Mouse (Mus musculus) granulocyte monocyte progenitor cell, adult 5-6 weeks (primary cell): Measurements from ENCODE around the gene Syt17. TPM values are rescaled to one million over a fixed set of nuclear protein-coding genes. Genes with fewer than 3 reads are reported as not detected.

Experiments
- ATAC-seq: replicated peaks from 2 replicates; pipeline ENCODE4 v1.8.0; 2016; ENCODE audit warnings: mild to moderate bottlenecking, moderate TSS enrichment, inconsistent platforms; ENCODE audit not compliant: poor library complexity, severe bottlenecking
- total RNA-seq, 2 experiments: library from RNA; stranded (forward) in 1 of 2; stranded (reverse) in 1 of 2; fragments of 200-712, 200-1000 nt in 1 of 2; fragments of >200 nt in 1 of 2; fragmentation: Nextera tagmentation in 1 of 2; gene quantifications; 2 replicates each; pipeline ENCODE4 v1.2.3; 2014 to 2017

Gene Syt17
- total RNA-seq, 2 experiments from 2014 or later = not detected

DNA sequence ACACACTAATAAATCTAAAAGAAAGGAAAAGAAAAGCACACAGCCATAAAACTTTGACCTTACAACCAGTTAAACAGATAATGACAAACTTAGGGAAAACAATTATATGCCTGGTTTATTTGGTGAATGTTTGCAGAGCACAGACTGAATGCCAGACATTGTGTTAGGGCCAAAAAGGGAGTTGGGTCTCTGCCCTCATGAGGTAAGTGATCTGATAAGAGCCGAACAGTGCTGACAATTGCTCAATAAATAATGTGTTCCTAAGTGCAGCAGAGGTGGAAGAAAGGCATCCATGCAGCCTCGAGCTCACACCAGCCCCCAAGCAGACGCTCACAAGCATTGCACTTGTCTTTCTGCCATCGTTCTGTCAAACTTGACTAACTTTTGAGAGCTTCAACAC is 16.4 kb upstream of the Syt17 start:
- ATAC-seq = no peak

DNA sequence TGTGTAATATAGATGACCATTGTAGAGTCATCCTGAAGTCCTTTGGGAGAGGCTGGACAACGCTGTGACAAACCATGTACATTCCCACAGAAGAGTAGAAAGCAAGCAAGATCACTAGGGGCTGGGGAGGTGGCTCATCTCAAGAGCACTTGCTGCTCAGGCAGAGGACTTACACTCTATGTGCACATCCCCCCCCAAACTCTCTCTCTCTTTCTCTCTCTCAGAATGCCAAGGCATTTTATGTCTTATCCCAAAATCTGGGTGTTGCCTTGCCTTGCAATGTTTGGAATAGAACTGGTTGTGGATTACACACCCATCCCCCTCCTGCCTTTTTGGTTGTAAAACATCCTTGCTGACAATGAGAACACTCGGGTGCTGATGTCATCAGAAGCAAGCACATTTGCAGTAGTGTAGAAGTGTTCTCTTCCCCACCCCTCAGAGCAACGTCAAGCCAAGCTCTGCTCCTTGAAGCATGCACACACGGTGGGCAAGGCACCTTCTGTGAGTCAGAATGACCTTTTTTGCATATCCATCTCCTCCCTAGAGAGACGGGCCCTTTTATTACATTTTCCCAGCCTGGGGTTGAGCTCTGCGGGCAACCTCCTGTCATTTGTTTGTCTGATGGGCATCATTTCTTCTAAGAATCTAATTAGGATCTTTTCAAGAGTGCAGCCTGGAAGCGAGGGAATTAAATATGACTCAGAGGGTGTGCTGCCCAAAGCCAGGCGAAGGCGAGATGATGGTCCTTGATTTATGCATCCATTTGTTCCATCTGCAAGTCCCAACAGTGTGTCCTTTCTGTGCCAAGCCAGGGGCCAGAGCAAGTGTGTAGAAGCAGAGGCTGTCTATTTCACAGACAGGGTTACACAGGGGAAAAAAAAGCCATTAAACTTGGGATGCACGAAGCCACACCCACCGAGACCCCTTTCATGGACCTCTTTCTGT is 15.1 kb upstream of the Syt17 start:
- ATAC-seq = no peak

DNA sequence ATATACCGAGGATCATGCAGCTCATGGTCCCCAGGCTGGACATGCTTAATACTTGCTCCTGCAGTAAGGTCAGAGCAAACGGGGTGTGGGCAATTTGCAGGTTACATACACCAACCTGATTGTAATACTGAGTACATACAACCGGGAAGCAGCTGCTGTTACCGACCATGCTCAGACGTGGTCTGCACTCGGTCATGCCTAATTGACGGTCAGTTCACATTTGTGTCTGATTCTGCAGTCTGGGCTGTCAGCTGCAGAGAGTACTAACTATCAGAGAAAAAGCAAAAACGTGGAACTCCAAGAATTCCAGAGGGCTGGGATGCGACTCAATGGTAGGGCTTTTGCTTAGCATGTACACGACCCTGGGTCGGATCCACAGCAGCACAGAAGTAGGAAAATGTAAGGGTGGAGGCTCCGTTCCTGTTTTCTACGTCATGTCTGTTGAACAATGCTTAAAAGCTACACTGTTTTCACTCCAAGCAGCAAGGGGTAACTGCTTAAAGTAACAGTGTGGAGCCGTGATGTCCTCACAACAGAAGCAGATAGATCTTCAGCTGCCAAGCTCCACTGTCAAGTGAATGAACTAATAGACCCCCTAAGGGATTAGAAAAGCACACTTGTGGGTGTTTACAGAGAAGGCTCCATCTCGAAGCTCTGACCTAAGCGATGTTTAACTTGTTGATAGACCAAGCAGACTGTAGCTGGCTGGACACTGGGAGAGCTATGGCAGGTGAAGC is 13.5 kb upstream of the Syt17 start:
- ATAC-seq = no peak

DNA sequence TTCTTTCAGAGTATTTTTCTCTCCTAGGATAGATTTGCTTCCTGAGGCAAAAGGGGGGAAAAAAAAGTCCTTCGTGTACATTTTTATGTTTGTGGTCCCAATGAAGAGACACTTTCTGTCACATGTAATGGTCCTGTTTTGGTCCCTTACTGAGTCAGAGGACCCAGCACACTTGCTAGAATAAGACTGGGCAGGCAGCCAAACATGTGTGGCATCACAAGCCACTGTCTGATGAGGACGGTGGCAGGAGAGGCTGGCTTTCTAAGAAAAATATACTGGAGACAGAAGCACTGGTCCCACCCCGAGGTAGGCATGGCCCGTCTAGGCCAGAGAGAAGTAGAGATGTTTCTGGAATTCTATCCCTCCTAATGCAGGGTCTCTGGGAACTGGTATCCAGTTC is 5.7 kb upstream of the Syt17 start:
- ATAC-seq = no peak

DNA sequence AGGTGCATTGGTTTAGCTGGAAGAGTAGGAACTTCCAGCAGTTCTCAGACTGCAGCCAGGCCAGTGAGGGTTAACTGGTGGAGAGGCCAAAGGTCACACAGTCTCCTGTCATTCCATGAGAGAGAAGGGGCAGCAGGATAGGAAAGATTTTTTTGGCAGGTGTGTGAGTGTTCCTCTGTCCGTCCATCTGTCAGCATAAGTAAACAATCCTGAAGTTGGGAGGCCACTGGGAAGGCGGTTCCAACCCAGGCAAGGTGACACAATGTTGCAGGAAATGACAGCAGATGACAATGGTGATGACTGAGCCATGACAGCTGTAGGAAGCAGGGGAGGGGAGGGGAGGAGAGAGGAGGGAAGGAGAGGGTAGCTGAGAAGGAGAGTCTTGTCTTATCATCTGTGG is 4.9 kb upstream of the Syt17 start:
- no peak for ATAC-seq

DNA sequence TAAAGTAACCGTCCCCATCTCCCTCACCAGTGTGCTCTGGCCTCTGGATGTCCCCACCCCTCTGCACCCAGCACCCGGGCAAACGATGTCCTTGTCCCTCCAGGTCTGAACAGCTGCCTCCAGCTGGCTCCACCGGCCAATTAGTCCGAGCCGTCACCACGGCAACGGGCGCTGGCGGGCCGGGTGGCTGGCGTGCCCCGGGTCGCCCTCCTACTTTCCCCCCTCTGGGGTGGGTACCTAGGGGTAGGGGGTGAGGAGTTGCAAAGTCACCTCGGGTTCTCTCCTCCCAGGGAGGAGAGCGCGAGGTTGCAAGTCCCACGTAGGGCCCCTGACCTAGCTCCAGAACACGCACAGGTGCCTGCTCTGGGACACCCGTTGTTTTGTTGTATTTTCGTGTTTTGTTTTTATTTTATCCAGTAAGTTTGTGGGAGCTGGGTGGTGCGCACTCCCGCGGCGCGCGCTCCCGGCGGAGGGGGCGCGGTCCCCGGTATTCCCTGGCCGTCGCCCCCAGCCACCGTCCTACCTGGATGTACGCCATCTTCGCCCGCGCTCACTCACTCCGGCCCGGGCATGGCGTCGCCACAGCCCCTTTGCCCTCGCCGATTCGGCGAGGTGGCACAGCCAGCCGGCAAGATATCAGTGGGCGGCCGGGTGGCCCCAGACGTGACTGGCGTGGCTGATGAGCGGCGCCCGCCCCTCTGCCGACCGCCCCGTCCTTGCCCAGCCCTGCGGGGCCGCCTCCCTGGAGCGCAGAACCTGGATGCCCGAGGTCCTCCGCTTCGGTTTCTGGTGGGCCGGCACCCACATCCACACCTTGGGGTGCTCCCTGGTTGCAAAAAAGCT is 510 bp downstream of the Syt17 start:
- ATAC-seq = peak; percentile 38

DNA sequence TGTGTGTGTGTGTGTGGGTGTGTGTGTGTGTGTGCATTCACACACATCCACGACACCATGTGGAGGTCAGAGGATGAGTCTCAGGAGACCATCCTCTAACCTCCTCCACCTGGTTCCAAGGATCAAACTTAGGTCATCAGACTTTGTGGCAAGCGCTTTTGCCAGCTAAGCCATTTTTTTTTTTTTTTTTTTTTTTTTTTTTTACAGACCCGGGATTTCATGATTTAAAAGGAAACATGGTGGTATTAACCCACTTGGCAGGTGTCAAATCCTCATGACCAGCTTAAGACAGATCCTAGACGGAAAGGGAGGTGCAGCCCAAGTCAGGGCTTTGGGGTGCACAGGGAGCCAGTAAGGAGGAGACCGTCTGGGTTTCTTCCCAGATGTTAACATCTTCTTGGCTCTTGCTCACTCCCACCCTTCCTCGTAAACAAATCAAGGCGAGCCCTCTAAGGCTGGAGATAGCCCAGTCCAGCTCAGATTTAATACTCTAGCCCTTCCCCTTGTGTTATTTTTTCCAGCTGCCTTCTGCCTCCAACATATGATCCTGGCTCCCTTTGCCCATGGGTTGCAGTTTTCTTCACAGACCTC is 4.0 kb downstream of the Syt17 start:
- ATAC-seq = no peak

DNA sequence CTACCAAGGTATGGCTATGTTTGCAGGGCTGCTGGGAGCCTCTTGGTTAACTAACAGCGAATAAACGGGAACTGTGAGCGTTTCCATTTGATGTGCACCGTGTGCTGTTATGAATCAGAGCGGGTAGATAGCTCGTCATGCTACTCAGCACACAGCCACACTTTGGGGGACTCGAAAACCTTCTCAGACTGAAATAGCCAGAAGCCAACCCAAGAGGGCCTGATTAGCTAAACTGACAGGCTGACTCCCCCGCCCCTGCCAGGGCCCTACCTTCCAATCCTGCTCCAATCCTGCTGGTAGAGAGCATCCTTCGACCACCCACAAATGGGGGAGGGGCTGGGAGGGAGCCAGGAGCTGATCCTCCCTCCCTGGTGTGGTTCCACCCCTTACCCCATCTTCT is 4.7 kb downstream of the Syt17 start:
- ATAC-seq = no peak

DNA sequence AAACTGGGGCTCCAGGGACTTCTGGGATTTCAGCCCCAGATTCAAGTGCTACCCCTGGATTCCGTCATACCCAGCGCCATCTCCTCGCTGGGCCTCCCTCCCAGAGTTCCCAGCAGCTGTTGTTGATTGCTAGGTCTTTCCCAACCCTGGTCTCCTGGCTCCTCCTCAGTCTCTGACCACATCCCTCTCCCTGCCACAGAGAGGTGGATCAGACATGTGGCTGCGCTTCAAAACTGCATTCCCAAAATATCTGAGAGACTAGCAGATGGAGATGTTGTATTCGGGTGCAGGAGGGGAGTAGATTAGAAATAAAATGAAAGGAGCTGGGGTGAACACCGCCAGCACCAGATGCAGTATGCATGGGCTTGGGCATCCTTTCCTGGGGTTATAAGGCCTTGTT is 6.5 kb downstream of the Syt17 start:
- ATAC-seq = no peak

DNA sequence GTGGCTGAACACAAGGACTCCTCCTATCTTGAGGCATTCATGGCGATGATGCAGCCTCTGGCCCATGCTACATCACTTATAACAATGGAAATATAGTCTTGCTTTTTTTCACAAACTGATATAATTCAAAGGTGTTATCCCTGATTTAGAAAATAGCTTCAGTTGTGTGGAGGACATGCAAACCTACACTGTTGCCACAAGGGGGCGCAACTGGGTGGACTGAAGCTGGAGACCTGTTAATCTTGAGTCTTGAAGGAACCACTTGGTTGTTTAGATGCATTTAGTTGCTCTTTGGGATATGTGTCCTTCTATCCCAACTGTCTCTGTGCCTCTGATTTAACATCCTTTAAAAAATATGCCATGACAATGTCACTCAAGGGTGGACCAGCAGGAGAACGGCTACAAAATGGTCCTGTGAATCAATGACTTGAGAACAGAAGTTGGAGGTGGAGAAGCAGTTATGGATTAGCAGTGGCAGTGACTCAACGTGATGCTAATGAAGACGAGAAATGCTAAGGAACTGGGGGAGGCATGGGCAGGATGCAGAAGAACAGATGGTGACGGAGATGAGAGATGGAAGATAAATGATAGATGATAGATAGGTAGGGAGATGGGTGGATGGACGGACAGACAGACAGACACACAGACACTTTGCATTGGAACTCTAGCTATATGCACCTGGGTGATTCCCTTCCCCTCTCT is 10.8 kb downstream of the Syt17 start:
- ATAC-seq = peak; percentile 65

DNA sequence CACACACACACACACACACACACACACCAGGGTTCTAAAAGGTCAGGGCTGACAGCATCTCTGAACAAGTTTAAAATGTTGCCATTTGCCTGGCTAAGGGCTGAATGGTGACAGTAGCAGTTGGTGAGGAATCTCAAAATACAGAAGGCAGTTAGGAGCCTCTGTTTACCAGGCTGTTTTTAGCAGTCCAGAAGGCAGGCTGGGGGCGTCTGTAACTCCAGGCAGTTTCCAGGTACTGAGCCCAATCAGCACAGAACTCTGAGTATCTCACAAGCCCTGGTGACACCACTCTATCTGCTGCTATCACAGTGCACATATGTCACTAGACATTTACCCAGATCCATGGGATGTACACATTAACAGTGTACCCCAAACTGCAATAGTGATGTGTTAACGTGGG is 19.1 kb downstream of the Syt17 start:
- no peak for ATAC-seq

DNA sequence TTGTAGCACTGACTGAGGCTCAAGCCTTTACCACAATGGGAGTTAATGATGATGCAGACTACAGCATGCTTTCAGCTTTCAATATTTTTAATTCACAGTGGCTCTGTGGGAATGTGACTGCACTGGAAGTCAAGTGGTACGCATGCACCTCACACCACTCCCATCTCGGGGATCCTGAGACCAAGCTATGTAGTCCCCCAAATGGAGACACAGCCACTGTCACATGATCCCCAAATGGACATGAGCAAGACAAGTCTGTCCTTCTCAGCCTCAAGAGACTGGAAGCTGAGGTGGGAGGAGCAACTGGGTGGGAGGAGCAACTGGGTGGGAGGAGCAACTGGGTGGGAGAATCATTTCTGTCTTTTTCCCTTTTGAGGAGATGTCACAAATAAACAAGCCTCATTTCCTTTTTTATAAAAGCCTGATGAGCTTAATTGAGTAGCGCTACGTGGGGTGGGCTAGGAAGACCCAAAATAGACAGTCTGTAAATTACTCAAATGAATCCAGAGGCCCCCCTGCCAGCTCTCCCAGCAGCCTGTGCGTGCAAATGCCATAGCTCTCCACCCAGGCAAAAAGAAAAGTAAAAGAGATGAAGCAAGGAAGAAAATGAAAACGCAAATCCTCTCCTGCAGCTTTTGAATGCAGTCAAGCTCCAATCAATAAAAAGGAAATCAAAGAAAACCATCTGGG is 28.4 kb downstream of the Syt17 start:
- ATAC-seq = no peak

DNA sequence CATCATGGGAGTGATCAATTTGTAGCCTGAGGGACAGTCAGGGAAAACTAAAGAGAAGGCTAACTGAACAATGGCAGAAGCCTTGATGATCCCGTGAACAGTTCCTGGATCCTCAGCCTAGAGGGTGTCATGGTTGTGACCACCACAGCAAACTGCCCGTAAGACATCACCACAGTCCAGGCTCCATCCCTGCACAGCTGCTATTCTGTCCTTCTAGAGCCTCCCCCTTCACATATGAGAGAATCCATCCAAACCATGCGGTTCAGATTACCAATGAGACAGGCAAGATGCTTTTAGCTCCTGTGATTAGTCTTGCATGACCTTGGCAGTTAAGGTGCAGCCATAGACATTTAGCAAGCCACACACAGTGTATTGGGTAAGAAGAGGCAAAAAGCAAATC is 33.8 kb downstream of the Syt17 start:
- no peak for ATAC-seq

DNA sequence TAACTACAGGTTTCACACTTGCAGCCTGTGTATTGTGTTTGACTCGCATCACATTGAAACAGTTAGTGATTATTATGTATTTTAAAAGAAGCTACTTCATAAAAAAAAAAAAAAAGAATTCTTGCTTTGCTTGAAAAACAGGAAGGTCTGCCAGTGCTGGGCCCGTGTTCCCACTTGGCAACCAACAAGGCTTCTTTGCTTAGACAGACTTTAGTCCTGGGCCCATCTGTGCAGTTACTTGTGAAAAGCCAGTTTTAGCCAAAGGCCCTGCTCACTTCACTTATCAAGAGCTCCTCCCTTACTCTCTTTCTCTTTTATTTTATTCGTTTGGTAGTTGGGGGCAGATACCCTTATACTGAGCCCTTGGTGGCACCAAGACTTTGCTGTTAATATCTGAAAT is 36.1 kb downstream of the Syt17 start:
- ATAC-seq = no peak

DNA sequence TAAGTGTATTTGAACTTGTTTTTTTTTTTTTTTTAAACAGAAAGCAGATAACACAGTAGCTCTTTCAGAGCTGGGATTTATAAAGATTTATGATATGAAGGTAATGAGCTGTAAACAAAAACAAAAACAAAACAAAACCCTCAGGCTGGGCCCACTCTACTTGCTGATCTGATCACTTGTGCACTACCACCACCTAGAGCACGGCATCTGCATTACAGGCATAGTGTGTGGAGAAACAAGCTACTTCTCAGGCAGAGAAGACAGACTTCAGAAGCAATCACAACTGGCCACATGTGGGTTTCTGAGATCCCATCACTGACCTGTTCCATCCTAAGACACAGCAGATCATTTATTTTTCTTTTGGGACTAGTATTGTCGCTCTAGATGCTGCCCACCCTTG is 38.6 kb downstream of the Syt17 start:
- no peak for ATAC-seq

DNA sequence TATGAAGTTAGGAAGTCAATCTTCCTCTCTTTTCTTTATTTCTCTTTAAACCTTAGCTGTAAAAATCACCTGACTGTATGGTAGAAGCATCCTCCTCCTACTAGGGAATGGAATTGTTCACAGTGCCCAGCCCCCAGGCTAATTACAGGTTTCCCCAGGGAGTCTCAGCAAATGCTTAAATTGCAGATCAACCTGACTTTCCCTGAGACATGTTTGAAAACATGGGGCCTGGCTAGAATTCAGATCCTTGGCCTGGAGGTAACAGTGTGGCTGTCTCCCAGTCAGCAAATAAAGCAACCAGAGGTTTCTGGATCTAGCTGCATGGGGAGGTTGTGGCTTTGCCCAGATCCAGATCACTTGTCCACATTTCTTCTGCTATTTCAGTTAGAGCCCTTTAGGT is 42.8 kb downstream of the Syt17 start:
- no peak for ATAC-seq

DNA sequence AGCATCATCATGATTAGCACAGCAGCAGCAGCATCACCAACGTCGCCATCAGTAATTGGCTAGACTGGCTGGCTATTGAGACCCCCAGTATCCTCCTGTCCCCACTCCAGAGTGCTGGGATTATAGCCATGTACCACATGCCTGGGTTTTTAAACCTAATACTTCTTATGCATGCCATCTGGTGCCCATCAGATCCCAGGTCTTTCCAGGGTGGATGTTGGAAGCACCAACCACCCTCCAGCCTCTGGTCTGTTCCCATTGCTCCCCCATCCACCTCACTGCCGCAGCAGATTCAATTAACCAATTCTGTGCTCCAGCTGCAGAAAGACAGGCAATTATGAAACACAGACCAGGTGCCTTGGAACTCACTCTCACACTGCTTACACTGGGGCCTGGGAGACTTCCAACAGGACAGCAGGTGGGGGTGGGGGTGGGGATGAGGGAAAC is 45.4 kb downstream of the Syt17 start:
- no peak for ATAC-seq

DNA sequence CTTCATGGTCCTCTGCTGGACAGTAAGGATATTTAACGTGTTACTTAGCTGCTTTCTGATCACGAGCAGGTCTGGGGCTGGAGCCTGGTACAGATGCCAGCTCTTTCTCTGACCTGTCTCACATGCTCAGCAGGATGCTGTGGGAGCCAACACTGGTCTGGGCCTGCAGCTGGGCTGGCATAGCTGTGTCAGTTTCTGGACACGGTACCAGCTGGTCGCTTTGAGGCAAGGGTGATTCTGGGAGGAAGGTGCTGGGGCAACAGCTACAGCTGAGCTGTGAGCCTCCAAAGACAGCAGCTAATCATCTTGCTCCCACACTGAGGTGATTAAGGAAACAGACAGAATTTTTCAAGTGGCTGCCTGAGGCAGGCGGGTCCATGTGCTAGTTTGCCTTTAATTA is 46.1 kb downstream of the Syt17 start:
- no peak for ATAC-seq

DNA sequence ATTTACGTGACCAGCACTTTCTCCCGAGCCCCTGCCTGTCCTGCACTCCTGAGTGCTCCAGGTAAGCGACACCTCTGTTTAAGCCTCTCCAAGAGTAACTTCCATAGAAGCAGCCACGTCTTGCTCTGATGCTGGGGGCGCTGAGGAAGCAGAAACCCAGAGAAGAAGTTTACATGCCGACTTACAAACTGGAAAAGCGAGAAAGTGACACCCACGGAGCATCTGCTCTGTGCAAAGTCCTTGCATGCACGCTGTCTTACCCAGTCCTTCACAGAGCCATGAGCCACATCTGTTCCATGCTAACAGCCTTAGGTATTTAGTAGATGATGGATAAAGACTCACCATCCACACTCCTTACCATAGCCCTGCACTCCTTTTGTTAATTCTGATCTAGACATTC is 48.3 kb downstream of the Syt17 start:
- no peak for ATAC-seq
